Mouse (Mus musculus) heart, embryonic 11.5 days (tissue): ENCODE data around the gene Gnb1l. TPM values are rescaled to one million over a fixed set of nuclear protein-coding genes. Genes with fewer than 3 reads are reported as not detected.

ENCODE experiments used
- ATAC-seq: fragments of 200-750 bp; cut with Nextera tagmentation; replicated peaks from 2 replicates; pipeline ENCODE4 v1.8.0; 2017; ENCODE audit warnings: moderate library complexity; ENCODE audit not compliant: insufficient number of reproducible peaks, low FRiP score, low TSS enrichment
- H3K27ac ChIP-seq: fragments of 300-500 bp; sonication (generic); 2 replicates; pipeline ENCODE4 v1.5.1; 2014; ENCODE audit warnings: mild to moderate bottlenecking, low read depth, low read length
- H3K27me3 ChIP-seq: fragments of 300-500 bp; sonication (generic); 2 replicates; pipeline ENCODE4 v1.6.1; 2014; ENCODE audit warnings: mild to moderate bottlenecking, low read length, mixed read lengths; ENCODE audit not compliant: control insufficient read depth, insufficient read depth
- H3K36me3 ChIP-seq: fragments of 300-500 bp; sonication (generic); 2 replicates; pipeline ENCODE4 v1.6.1; 2014; ENCODE audit warnings: mild to moderate bottlenecking, low read length, moderate library complexity, mixed read lengths; ENCODE audit not compliant: control insufficient read depth, insufficient read depth
- H3K4me1 ChIP-seq: fragments of 300-500 bp; sonication (generic); 2 replicates; pipeline ENCODE4 v1.6.1; 2014; ENCODE audit warnings: low read length; ENCODE audit not compliant: control insufficient read depth, insufficient read depth
- H3K4me2 ChIP-seq: fragments of 300-500 bp; sonication (generic); 2 replicates; pipeline ENCODE4 v1.6.1; 2014; ENCODE audit warnings: mild to moderate bottlenecking, moderate library complexity
- H3K4me3 ChIP-seq: fragments of 300-500 bp; sonication (generic); 2 replicates; pipeline ENCODE4 v1.5.1; 2014; ENCODE audit warnings: low read depth, low read length
- H3K9ac ChIP-seq: fragments of 300-500 bp; sonication (generic); 2 replicates; pipeline ENCODE4 v1.6.1; 2014; ENCODE audit warnings: mild to moderate bottlenecking, low read depth, low read length, moderate library complexity
- H3K9me3 ChIP-seq: fragments of 300-500 bp; sonication (generic); replicated peaks from 2 replicates; pipeline ENCODE4 v1.6.1; 2016; ENCODE audit warnings: low read length; ENCODE audit not compliant: control insufficient read depth
- WGBS: fragments of 180-500 bp; shearing (Covaris S2); extraction: QIAGEN DNeasy Blood & Tissue Kit; methylation state at CpG from one replicate; pipeline ENCODE4 v1.1.7; 2014; ENCODE audit not compliant: insufficient replicate concordance; 5-methylcytosine and 5-hydroxymethylcytosine counted together
- polyA plus RNA-seq: library from polyadenylated mRNA; unstranded; fragments of >200 nt; fragmentation: Nextera tagmentation; extraction: Ambion mirVana; gene quantifications from 2 replicates; pipeline ENCODE4 v1.2.1, GENCODE M21; 2014

The Gnb1l gene
- polyA plus RNA-seq, 1 experiment from 2014 or later = 6.5 TPM

DNA sequence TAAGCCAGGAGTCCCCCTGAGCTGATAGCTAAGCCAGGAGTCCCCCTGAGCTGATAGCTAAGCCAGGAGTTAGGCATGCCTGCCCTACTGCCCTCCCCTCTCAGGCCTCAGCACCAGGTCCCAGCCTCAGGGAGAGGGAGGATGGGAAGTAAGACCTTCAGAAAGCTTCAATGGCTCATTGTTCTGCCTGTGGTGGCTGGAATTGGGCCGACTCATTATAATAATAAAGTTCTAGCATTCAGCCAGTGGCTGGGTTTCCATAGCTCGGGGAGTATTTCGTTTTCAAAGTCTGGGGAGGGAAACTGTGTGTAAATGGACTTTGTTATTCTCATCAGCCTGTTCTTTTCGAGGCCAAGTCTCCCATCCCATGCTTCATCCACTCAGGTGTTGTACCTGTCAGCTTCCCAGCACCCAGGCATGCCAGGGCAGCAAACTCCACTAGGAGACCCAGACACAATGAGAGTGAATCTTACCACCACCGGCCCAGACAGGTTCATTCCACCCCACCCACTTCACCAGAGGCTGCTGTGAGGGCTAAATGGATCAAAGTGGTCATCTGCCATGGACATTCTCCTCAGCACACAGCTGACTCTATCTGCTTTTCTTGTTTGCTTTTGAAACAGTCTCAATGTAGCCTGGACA lies 13.6 kb upstream of the Gnb1l start:
- no peak overlapping the region for H3K9ac ChIP-seq
- no peak overlapping the region for H3K4me3 ChIP-seq
- 0 out of 2 replicates have a peak, but pooled peaks cover 2% of the 10 kb centered on the region for H3K27me3 ChIP-seq
- H3K36me3 ChIP-seq = no peaks in the 10 kb centered on the region
- H3K27ac ChIP-seq = no peak overlapping the region
- no peak for ATAC-seq
- H3K4me1 ChIP-seq = no peaks in the 10 kb centered on the region; the same call in 1 of the 2 replicates
- no peak overlapping the region for H3K4me2 ChIP-seq
- WGBS = 58% methylated on average over 5 of the region's 5 CpGs
- no peaks in the 10 kb centered on the region for H3K9me3 ChIP-seq

DNA sequence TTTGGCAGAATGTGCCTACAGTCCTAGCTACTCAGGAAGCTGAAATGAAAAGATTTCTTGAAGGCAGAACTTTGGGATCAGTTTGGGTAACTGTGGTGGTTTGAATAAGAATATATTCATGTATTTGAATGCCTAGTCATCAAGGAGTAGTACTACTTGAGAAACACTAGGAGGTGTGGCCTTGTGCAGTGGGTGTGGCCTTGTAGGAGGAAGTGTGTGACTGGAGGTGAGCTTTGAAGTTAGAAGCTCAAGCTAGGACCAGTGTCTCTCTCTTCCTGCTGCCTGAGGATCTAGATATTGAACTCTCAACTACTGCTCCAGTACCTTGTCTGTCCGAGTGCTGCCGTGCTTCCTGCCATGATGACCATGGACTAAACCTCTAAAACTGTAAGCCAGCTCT lies 12.4 kb upstream of the Gnb1l start:
- H3K27me3 ChIP-seq = no peaks in the 10 kb centered on the region
- no peaks in the 10 kb centered on the region; the same call in 1 of the 2 replicates for H3K4me1 ChIP-seq
- H3K4me3 ChIP-seq = no peak overlapping the region
- ATAC-seq = no peak
- H3K9ac ChIP-seq = no peak overlapping the region
- no peaks in the 10 kb centered on the region for H3K9me3 ChIP-seq
- WGBS = 93% methylated on average over 2 of the region's 2 CpGs
- no peak overlapping the region for H3K4me2 ChIP-seq
- H3K36me3 ChIP-seq = no peaks in the 10 kb centered on the region
- no peak overlapping the region for H3K27ac ChIP-seq

DNA sequence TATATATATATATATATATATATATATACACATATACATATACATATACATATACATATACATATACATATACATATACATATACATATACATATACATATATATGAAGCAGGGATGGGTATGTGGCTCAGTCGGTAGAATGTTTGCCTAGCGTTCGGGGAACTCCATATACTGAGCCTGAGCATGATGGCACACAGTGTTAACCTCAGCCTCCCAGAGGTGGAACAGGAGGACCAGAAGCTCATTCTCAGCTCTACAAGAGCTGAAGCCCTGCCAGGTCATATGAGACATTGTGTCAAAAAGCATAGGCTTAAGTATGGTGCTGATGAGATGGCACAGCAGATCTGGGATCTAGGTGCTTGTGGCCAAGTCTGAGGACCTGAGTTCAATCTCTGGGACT lies 8.2 kb upstream of the Gnb1l start:
- Histone ChIP-seq H3K9me3 (no peaks in the 10 kb centered on the region), H3K27ac (no peak overlapping the region), H3K9ac (no peak overlapping the region), H3K4me1 (no peaks in the 10 kb centered on the region), H3K4me3 (no peak overlapping the region), H3K36me3 (no peaks in the 10 kb centered on the region), H3K27me3 (no peaks in the 10 kb centered on the region), H3K4me2 (no peak overlapping the region)
- ATAC-seq = no peak
- 91% methylated on average over 3 of the region's 3 CpGs for WGBS

DNA sequence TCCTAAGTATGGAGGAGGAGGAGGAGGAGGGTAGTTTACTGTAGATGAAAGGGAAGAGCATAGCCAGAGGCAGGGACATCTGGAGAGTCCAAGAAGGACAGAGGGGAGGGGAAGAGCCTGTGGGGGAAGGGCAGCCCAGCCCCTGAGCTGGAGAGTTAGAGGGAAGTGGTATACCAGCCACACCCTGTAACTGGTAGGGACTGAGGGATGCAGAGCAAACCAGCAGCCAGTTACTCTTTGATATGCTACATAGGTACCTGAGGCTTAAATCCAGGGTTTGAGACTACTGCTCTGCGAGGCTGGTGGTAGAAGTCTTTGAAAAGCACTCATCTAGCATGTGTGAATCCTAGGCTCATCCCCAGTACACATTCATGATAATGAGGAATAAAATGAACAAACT lies 7.6 kb upstream of the Gnb1l start:
- 47% methylated on average over 1 of the region's 1 CpGs for WGBS
- Histone ChIP-seq H3K4me2 (no peak overlapping the region), H3K9ac (no peak overlapping the region), H3K36me3 (no peaks in the 10 kb centered on the region), H3K4me3 (no peak overlapping the region), H3K27me3 (no peaks in the 10 kb centered on the region), H3K4me1 (no peaks in the 10 kb centered on the region), H3K27ac (no peak overlapping the region), H3K9me3 (no peaks in the 10 kb centered on the region)
- no peak for ATAC-seq

DNA sequence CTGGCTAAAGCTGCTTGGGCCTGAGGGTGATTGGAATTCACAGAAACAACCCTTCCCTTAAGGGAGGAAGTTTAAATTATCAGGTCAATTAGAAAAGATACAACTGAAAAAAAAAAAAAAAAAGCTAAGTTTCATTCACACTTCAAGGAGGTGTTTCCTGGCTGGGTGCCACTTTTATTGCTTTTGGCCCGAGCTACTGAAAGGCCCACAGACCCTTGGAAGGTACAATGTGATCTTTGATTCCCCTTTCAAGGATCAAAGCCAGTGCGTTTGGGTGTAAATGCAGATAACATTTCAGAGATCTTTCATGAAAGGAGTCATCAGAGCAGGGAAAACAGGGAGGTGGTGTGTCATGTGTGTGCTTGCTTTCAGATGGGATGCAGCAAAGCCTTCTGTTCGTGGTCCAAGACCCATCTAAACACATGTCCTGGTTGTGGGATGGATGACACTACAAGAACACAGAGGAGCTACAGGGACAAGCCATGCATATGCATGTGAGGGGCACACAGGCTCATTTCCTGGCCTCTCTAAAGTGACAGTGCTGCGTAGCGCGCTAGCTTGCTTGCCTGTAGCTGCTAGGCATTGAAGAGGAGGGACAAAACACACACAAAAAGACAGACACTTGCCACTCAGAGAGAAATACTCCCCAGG lies 523 bp upstream of the Gnb1l start:
- peak; percentile 47 for ATAC-seq
- H3K9me3 ChIP-seq = no peaks in the 10 kb centered on the region
- H3K4me3 ChIP-seq = peak overlapping the region; percentile 70
- H3K27me3 ChIP-seq = no peaks in the 10 kb centered on the region
- WGBS = 13% methylated on average over 6 of the region's 6 CpGs
- H3K36me3 ChIP-seq = peaks cover 9% of the 10 kb centered on the region
- H3K4me2 ChIP-seq = peak overlapping the region; percentile 95
- H3K4me1 ChIP-seq = peaks cover 4% of the 10 kb centered on the region; the same call in 1 of the 2 replicates
- H3K27ac ChIP-seq = peak overlapping the region; percentile 75
- peak overlapping the region; percentile 94 for H3K9ac ChIP-seq

DNA sequence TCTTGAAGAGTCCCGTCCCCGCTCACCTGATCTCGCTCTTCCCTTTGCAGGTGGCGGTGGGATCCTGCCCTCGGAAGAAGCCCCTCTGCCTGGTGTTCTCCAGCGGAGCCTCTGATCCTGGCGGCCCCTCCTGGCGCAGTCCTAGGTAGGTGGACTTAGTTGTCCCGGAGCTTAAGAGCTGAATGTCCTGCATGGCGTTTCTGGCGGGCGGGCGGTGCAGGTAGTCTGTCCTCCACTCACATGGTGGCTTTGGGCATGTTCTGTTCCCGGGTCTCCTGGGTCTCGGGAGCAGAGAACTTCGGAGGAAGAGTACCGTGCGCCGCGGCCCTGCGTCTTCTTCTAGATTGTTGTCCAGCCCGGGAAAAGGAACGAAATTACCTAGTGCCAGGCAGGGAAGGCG lies 483 bp downstream of the Gnb1l start:
- no peaks in the 10 kb centered on the region for H3K9me3 ChIP-seq

DNA sequence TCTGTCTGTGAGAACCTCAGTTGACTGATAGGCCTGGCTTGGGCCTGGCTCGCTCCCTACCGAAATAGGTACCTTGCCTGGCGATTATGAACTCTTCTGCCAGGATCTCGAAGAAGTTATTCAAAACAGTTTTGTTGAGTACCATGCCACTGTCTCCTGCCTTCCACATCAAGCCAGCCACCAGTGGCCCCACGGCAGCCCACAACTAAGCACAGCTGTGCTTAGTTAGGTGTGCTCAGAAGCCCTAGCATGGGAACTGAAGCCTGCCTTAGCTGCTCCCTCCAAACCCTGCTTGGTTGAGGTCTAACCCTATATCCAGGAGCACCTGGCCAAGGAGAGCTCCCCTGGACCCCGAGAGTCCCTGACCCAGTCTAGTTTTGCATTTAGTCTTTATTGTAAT lies 3.0 kb downstream of the Gnb1l start:
- Histone ChIP-seq H3K4me3 (no peak overlapping the region), H3K9ac (no peak overlapping the region), H3K4me1 (peaks cover 4% of the 10 kb centered on the region; the same call in 1 of the 2 replicates), H3K27ac (no peak overlapping the region), H3K36me3 (peaks cover 9% of the 10 kb centered on the region), H3K27me3 (no peaks in the 10 kb centered on the region), H3K9me3 (no peaks in the 10 kb centered on the region), H3K4me2 (no peak overlapping the region)
- ATAC-seq = no peak
- WGBS = 94% methylated on average over 6 of the region's 6 CpGs

More for the DNA sequence above, 483 bp downstream of the Gnb1l start:
- H3K36me3 ChIP-seq = peaks cover 9% of the 10 kb centered on the region
- no peak overlapping the region for H3K27ac ChIP-seq
- 0 out of 2 replicates have a peak, but pooled peaks have one; percentile 33 for ATAC-seq
- WGBS = 0% methylated on average over 23 of the region's 24 CpGs
- no peaks in the 10 kb centered on the region for H3K27me3 ChIP-seq
- H3K9ac ChIP-seq = peak overlapping the region; percentile 94
- peak overlapping the region; percentile 70 for H3K4me3 ChIP-seq
- H3K4me1 ChIP-seq = peaks cover 4% of the 10 kb centered on the region; the same call in 1 of the 2 replicates
- H3K4me2 ChIP-seq = peak overlapping the region; percentile 95

DNA sequence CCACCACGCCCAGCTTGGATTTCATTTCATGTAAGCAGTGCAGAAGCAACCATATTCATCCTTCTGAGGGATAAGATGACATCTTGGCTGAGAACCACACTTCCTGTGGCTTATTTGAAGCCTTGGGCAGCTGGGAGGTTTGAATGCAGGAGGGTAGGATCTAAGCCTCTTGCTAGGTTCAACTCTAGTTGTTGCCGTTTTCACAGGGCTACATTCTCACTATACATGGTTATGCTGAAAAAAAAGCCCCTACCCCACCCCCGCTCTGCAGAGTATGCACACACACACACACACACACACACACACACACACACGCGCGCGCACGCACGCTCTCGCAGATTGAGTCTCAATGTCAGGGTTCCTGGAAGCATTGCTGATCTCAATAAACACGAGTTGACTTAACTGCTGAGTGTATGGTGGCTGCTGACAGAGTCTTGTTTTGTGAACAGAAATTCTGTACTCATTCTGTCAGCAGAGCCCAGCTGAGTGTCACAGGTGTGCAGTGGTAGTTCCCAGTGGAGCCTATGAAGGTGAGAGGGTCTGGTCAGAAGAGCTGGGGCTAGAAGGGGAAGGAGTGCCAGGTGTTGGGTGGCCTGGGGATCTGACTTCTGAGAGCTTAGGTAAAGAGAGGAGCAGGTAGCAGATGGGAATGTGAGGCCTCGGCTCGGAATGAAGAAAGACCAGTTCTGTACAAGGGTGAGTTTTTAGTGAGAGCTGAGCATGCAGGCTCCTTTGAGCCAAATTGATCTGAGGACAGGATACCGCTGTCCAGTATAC lies 5.2 kb downstream of the Gnb1l start:
- no peaks in the 10 kb centered on the region; the same call in 1 of the 2 replicates for H3K4me1 ChIP-seq
- H3K9ac ChIP-seq = no peak overlapping the region
- H3K4me3 ChIP-seq = no peak overlapping the region
- no peak for ATAC-seq
- no peaks in the 10 kb centered on the region for H3K9me3 ChIP-seq
- no peaks in the 10 kb centered on the region for H3K27me3 ChIP-seq
- no peak overlapping the region for H3K27ac ChIP-seq
- H3K36me3 ChIP-seq = peaks cover 9% of the 10 kb centered on the region
- whole genome bisulfite sequencing = 90% methylated on average over 14 of the region's 14 CpGs
- H3K4me2 ChIP-seq = no peak overlapping the region
